Mouse (Mus musculus): ENCODE data around the gene Tspan17.

Tspan17 gene

DNA sequence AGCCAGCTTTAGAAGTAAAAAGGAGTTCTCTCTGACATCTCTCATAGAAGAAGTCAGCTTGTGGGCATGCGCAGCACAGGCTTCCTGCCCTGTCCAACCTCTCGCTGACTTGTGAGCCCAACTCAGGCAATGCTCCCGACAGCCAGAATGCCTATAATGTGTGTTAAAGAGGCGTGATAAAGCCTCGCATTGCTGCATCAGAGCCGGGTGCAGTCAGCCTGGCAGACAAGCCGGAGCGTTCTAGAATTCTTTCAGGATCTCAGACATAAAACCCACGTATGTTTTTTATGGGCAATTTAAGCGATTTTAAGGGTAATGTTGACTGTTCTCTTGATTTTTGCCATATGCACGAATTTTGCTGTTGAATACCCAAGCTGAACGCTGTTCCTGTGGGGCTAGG, 18.9 kb downstream of the Tspan17 start:
- no peak for DNase-seq

DNA sequence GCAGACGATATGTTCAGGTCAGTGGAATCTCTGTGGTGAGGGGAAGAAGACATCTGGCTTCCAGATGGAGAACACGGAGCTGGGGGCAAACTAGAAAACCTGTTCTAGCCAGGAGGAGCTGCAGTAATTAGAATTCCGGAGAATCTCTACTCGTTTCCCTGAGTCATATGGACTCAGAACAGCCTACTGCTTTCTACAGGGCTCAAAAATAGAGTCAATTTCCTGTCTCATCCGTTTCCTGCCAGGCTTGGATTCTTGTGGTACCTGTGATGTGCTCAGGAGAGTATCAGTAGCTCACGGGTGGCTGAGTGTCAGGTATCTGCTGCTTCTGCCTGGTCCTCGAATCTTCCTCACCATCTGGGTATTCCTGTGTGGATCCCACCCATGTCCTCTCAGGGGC, 22.3 kb downstream of the Tspan17 start:
- DNase-seq, result no peak

DNA sequence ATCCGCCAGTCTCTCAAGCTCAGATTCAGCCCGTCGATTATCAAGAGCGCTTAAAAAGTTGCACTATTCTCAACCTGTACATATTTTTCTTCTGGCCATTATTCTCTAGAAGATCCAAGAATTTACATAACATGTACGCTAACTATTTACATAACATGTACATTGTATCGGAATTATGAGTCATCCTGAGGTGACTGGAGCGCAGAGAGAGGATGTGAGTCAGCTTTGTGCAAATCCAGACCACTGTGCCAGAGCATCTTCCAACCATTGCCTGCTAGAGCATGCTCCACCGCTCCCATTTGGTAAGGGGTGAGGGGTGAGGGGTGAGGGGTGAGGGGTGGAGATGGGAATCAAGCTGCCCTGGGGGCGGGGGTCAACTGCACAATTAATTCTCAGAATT, 24.2 kb downstream of the Tspan17 start:
- no peak for DNase-seq

DNA sequence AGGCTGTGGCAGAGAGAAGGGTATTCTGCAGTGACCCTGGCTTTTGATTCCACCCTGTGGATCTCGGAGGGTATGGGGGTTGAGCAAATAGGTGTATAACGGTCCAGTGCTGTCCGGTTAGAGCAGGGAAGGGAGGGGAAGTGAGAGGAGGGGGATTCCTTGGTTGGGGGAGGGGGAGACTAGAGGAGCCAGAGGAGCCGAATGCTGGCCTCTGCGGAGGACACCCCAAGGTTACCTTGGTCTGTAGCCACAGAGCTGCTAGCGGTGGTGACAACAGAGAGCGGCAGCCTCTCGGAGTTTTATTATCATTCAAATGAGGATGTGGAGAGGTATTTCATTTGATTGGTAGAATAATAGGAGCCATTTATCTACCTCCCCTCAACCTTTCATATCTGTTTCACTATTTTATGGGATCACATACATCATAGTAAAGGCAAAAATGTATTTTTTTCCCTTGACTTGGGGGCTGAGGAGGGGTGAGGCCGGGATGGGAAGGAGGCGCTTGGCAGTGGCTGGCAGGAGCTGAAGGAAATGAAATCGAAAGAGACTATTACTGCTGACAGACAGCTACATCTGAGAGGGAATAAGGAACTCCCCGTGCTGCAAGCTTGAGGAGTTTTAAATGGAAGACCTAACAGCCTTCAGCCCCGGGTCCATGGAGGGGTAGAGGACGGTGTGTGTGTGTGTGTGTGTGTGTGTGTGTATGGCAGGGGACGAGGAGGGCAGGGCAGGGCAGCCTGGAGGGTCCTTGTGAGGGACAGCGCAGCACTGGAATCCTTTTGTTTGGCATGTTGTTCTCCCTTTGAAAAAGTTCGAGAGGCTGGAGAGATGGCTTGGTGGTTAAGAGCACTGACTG, 29.4 kb downstream of the Tspan17 start:
- DNase-seq, result no peak

DNA sequence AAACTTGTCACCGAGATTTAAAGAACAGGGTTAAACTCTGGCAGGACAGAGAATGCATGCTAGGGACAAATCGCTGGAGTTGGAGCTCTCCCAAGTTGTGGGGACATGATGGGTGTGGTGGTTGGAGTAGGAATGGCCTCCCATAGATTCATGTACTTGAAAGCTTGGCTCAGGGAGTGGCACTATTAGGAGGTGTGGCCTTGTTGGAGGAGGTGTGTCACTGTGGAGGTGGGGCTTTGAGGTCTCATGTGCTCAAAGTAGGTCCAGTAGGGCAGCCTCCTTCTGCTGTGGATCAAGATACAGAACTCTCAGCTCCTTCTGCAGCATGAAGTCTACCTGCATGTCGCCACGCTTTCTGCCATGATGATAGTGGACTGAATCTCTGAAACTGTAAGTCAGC, 31.9 kb downstream of the Tspan17 start:
- DNase-seq, result no peak

DNA sequence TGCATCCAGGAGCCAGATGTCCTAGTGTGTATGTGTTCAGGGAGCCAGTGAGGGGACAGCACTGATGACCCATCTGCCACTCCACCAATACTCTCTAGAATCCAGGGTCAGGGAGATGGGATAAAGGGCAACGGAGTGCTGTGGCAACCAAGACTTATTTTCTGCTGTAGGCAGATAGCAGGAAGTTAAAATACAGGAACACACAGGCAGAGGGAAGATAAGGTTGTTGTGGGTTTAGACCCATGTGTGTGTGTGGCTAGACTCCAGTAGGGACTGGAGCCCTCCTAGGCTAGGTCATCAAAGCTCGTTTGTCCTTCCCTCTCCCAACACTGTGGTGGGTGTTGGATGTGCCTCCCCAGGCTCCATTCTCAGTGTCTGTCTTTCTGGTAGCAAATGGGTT, 32.8 kb downstream of the Tspan17 start:
- DNase-seq, result no peak

DNA sequence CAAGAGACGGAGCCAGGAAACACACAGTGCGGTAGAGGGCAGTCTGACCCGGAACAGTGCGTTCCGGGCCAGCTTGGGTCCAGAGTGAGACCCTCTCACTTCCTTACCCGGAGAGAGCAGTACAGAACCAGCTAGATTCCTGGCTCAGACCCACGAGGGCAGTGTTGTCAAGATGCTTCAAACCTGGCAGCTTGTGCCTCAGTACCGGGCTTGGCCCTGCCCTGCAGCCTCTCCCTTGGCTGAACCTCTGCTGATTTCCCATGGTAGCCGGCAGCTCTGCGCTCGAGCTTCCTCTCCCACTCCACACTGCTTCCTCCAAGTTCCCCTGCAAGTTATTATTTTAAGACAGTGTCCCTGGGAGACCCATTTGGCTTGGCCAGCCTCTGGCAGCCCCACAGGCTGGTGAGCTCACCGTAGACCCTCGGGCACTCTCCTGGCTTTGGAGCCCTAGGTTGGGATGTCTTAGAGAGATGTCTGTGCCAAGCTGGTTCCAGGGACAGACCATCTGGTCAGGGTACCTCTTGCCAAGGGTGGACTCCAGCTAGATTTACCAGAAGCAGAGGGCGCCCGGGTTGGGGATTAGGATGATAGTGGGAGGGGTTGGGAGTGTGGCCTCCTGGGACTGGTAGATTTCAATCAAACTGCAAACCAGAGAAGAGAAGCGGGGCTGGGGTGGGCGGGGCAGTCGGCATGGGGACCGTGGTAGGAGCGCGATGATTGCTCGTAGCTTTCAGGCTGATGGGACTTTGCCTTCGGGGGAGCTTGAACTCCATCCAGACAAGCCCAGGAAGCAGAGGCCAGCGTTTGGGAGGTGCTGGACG, 35.1 kb downstream of the Tspan17 start:
- no peak for DNase-seq

DNA sequence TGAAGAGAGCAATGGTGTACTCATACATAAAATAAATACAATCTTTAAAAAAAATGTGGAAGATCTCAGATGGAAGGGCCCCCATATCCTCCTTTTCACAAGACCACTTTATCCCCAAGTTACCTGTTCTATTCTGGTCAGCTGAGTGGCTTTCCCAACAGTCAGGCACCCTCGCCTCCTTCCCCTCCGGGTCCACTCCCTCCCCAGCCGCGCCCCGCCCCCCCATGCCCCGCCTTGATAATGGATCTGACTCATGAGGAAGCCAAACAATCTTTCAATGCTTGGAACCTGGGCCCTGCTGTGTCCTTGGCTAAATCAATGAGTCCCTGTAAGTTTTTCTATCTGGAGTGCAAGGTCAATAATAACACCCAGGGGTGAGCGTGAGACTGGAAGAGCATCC, 38.8 kb downstream of the Tspan17 start:
- no peak for DNase-seq

DNA sequence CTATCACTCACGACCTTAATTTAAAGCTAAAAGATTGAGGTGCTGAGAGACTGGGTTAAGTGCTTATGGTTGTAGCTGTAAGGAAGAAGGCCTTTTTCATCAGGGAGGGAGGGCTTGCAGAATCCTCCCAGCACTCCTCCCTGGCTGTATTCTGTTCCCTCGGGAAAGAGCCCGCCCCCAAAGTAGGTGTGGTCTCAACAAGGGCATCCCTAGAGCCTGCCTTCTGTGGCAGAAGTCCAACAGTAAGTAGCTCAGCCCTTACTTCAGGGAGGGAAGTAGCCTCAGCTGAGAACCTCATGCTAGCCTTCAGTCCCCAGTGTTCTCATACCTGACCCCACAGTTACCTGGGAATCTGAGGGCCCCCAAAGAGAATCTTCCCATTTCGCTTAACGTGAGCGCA, 39.3 kb downstream of the Tspan17 start:
- no peak for DNase-seq

DNA sequence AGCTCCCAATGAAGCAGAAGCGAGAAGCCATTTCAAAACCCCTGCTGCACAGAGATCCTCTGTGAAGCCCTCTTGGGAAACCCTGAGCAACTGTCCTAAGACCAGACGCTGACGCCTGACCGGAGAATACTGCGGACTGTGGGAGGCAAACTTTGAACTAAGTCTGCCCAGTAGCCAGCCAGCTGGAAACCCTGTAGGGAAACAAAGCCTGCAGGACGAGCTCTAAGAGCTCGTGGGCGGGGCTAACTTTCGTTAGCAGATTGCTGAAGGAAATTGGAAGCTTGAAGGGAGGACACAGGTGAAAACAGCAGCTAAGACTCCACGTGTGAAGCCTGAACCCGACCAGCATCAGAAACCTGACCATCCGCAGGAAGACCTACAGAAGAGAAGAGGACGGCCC, 40.3 kb downstream of the Tspan17 start:
- DNase-seq, result no peak

DNA sequence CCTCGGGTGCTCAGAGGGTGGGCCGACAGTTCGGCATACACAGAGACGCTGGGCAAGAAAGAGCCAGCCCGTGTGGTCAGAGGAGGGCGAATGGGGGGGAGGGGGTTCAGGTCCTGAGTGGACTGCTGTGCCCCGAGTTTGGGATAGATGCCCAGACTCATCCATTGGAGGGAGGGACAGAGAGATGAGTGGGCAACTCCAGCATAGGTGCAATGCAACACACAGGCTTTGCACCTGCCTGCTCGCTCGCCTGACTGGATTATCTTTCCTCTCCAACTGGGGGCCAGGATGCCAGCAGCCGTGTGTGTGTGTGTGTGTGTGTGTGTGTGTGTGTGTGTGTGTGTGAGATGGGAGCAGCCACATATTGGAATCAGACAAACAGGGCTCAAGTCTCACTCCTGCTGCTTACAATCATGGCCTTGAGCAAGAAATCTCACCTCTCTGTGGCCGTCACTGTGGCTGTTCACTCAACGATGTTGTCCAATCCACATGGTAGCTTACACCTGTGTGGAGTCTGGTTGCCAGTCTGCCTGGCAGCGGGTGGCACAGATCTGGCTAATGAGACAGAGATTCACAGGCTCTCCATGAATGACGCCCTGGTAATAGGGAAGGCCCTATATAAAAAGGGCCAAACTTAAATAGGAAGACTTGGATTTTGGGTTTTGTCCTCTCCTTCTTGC, 47.3 kb downstream of the Tspan17 start:
- no peak for DNase-seq

DNA sequence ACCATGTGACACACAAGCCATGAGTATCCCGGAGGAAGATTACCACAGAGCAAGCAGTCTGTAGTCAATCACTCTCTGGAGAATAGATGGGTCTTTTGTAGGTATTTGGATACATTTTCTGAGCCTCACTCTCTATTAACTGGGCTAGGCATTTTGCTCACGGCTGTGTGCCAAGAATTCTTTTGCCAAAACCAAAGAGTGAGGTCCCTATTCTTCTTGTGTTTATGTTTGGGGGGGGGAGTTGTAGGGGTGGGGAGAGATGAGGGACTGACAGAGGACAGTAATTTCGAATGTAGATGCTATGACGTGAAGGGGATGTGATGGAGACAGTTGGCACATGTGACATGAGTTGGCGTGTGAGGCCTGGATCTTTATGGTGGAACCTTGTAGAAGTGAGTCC, 47.9 kb downstream of the Tspan17 start:
- no peak for DNase-seq

DNA sequence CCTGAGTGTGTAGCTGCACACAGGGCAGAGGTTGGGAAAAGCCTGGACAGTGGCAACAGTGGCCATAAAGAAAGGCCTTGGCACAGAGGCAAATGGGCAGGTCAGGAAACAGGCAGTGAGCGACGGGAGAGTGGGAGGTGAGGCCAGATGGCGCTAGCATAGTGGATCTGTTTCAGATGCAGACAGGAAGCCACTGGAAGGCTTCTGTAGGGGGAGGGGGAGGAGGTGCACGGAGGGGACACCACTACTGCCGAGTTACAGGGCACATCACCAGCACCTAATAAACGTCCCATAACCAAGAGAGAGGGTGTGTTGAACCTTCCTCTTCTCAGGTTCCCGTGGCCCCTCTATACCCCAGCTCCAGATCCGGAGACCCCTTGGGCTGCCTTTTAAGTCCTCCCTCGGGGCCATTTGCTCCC, 48.3 kb downstream of the Tspan17 start:
- peak; percentile 62 for DNase-seq

DNA sequence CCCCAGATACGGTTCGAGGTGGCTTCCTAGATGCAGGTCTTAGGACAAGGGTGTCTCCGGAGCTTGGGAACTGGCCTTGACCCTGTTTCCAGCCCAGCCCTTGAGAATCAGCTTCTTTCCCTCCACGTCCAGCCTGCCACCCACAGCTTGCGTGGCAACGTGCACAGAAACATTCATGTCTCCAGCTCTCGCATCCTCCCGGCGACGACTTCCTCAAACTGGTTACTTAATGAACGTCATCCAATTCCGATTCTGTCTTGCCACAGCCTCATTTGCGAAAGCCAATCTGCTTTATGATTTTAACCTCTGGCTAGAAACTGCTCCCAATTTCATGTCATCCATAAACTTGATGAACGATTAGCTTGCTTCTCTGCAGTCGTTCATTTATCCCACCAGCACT, 49.4 kb downstream of the Tspan17 start:
- DNase-seq, result no peak

DNA sequence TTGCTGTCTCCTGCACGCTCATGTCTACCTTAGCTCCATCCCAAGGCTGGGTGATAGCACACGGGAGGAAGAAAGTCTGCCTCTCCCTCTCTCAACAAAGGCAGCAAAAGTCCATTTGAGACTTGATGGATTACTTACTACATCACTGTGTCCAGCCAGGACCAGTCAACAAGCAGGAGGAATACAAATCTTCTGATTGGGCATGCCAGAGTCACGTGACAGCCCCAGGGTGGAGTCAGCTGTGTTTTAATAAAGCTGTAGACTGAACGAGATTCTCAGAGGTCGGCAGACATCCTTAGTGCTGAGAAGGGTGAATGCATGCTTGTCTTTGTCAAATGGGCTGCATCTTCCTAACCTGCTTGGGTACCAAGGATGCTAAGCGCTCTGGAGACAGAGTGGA, 50.0 kb downstream of the Tspan17 start:
- no peak for DNase-seq

DNA sequence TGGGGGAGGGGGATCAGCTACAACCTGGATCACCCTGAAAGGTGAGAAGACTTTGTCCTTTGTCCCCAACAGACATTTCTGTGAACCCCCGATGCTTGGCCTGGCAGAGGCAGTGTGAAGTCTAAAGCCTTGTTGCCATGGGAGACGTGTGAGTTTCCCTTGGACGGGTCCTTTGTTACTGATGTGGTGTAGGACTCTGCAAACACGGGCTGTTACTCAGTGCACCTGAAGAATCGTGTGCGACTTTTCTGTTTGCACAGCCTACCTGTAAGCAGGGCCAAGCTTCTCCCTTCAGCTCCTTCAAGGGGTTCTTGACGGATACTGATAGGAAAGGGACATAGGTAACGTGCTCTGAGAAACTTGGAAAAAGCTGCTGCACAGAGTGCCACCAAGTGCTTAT, 55.4 kb downstream of the Tspan17 start:
- DNase-seq, result no peak
